Mouse (Mus musculus) v-Abl transformed pro-B cells (cell line): ENCODE measurements around the gene Tgfb1i1.

Experiments used
- in situ Hi-C, 2 experiments: fragments of 400-800 bp; cut with MboI; formaldehyde crosslinking; loops; one replicate each; pipeline ENCODE4 v1.15.1; 2025; ENCODE audit not compliant: unreplicated experiment in 2 of 2

Tgfb1i1 gene

GRCm38 (mm10) chr7:128279750-128280149, 33.1 kb downstream of the Tgfb1i1 start:
- in situ Hi-C loops: no loop called here

- in situ Hi-C loops: no loop called here
These were observed 35.2 kb downstream of the Tgfb1i1 start for GRCm38 (mm10) chr7:128281765-128282164.

GRCm38 (mm10) chr7:128282532-128283244, 36.1 kb downstream of the Tgfb1i1 start:
- in situ Hi-C loops: no loop called here

- in situ Hi-C loops: no loop called here
These were observed 37.4 kb downstream of the Tgfb1i1 start for GRCm38 (mm10) chr7:128284047-128284446.

GRCm38 (mm10) chr7:128285060-128285459, 38.4 kb downstream of the Tgfb1i1 start:
- in situ Hi-C loops: no loop called here

- in situ Hi-C loops: no loop called here
These were observed 42.4 kb downstream of the Tgfb1i1 start for GRCm38 (mm10) chr7:128288923-128289544.

- in situ Hi-C loops: no loop called here
These were observed 48.2 kb downstream of the Tgfb1i1 start for GRCm38 (mm10) chr7:128294785-128295184.

- in situ Hi-C loops: no loop called here
These were observed 49.9 kb downstream of the Tgfb1i1 start for GRCm38 (mm10) chr7:128296514-128296913.

- in situ Hi-C loops: no loop called here
These were observed 50.6 kb downstream of the Tgfb1i1 start for GRCm38 (mm10) chr7:128297291-128297616.

GRCm38 (mm10) chr7:128297617-128298480, 51.2 kb downstream of the Tgfb1i1 start, which contains the start of gene BC017158:
Gene BC017158, minus strand, starts transcription at chr7:128298170.
- in situ Hi-C loops: no loop called here

GRCm38 (mm10) chr7:128298481-128299342, 52.1 kb downstream of the Tgfb1i1 start:
- in situ Hi-C loops: no loop called here

GRCm38 (mm10) chr7:128300952-128301351, 54.3 kb downstream of the Tgfb1i1 start:
- in situ Hi-C loops: no loop called here

- in situ Hi-C loops: no loop called here
These were observed 55.5 kb downstream of the Tgfb1i1 start for GRCm38 (mm10) chr7:128302151-128302550.

- in situ Hi-C loops: no loop called here
These were observed 57.6 kb downstream of the Tgfb1i1 start for GRCm38 (mm10) chr7:128304198-128304597.

GRCm38 (mm10) chr7:128304907-128305306, 58.3 kb downstream of the Tgfb1i1 start:
- in situ Hi-C loops: no loop called here
